Mouse (Mus musculus) layer of hippocampus, postnatal 14 days (tissue): ENCODE results near the gene 1190007I07Rik. TPM values are rescaled to one million over a fixed set of nuclear protein-coding genes. Genes with fewer than 3 reads are reported as not detected.
"Not testable (repeated sequence)": the region's sequence is repeated elsewhere in the genome, so short reads cannot be mapped to it uniquely, and the experiment has no call there.

Experiments
- DNase-seq, 2 experiments: peaks; one replicate each; pipeline ENCODE4 v3.0.0; 2021 to 2022; ENCODE audit warnings: low spot score in 2 of 2, mixed read lengths in 1 of 2
- total RNA-seq, 2 experiments: library from RNA; stranded (reverse); gene quantifications; 2 replicates each; pipeline ENCODE4 v1.2.3; 2021

The 1190007I07Rik gene
- total RNA-seq, 2 experiments from 2014 or later, result 17.0 to 20.8 TPM

DNA sequence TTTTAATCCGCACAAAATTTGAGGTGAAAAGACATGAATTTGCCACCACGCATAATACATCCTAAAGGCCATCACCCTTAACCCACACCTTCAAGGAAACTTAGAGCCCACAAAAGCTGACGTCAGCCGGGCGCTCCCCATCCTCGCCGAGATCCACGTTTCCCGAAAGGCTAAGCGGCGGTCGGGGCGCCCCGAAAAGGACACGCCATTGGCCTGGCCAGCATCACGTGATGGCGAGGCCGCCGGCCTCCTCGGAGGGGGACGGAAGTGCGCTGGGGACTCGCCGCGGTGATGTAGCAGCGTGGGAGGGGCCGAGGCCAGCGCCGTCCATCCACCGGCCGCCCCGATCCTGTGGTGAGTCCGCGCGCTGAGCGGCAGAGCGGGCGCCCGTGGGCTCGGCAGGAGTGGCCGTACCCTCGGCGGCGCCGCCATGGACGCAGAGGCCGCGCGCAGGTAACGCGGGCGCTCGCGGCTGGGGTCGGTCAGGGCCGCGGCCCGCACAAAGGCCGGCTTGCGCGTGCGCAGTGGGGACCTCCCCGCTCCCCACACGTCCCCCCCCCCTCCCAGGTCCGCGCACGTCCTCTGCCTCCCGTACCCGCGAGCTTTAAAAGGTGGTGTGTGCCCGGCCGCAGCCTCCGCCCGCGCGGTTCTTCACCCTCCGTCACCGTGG lies 6.7 kb upstream of the 1190007I07Rik start, which contains the start of gene Tdg:
Gene Tdg, plus strand, starts transcription at position 243 of the 670 bp plus-strand sequence.
- DNase-seq, result peak; percentile 88 to 90

- peak in 1 of 2 experiments; percentile 28 for DNase-seq
Measured at GRCm38 (mm10) chr10:82629111-82629585, 6.1 kb upstream of the 1190007I07Rik start.

DNA sequence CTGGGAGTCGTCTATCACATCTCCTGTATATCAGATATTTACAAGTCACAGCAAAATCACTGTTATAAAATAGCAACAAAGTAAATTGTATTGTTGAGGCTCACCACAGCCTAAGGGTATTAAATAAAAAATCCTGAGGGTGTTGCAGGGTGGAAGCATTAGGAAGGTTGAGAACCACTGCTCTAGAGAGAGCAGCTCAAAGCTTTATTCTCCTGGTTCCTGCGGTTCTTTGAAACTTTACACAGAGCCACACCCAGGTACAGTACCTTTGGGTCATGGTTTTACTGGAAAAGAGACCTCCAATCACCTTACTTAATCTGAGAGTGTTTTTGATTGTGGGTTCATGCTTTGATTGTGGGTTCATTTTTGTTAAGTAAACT lies 515 bp upstream of the 1190007I07Rik start:
- not testable (repeated sequence) for DNase-seq

DNA sequence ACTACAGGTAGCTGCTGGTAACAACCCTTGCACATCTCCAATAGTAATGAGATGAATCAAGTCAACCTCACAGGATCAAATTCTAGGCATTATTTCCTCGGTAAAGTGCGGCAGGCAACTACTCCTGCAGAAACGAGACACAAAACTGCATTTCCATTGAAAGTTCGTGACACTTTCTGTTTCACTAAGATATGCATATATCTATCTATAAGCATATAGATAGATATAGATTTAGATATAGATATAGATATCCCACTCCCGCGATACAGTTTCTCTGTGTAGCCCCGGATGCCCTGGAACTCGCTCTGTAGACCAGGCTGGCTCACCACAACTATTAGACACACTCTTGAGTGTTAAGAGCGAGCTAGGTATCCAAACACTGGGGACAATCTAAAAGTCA lies 793 bp downstream of the 1190007I07Rik start:
- no peak for DNase-seq

- DNase-seq, result not testable (repeated sequence)
Measured at GRCm38 (mm10) chr10:82594421-82594820, 28.6 kb downstream of the 1190007I07Rik start.

GRCm38 (mm10) chr10:82589673-82590072 lies 33.4 kb downstream of the 1190007I07Rik start:
- DNase-seq, result not testable (repeated sequence)

DNA sequence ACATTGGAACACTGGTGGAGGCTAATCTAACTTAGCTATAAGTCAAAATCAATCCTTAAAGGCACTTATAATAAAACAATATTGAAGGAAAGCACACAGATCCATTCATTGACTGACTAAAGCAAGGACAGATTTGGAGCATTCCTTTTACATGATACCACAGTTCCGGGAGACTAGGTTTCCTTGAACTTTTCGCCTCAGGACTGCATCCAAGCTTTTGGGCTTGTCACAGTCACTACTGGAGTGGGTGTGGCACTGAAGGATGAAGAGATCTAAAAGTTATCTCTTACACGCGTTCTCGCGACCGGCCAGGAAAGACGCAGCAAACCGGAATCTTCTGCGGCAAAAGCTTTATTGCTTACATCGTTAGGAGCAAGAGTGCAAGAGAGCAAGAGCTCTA lies 51.9 kb downstream of the 1190007I07Rik start:
- not testable (repeated sequence) for DNase-seq

Other genes with a start within 250 kb of the 1190007I07Rik start
- not detected for gene Gm1553, start 130.6 kb downstream of the 1190007I07Rik start, total RNA-seq
- 10 to 100 TPM; 62.3 to 66.8 TPM for gene Tdg, start 6.6 kb upstream of the 1190007I07Rik start, total RNA-seq
- 1 to 10 TPM; 6.8 to 7.2 TPM for gene Glt8d2, start 67.4 kb upstream of the 1190007I07Rik start, total RNA-seq
- 10 to 100 TPM; 35.5 to 36.2 TPM for gene Hcfc2, start 72.9 kb upstream of the 1190007I07Rik start, total RNA-seq
- 10 to 100 TPM; 50.2 to 63.3 TPM for gene Nfyb, start 140.9 kb upstream of the 1190007I07Rik start, total RNA-seq
- gene Txnrd1, start 210.7 kb upstream of the 1190007I07Rik start, total RNA-seq, result 10 to 100 TPM; 57.7 to 62.8 TPM
- gene Eid3, start 243.4 kb upstream of the 1190007I07Rik start, total RNA-seq, result 1 to 10 TPM; 1.8 to 2.8 TPM